Mouse (Mus musculus) heart, adult 2 months (tissue): ENCODE measurements around the gene Hrc. TPM values are rescaled to one million over a fixed set of nuclear protein-coding genes. Genes with fewer than 3 reads are reported as not detected.

Experiments
- DNase-seq, 2 experiments: peaks; one replicate each; pipeline ENCODE4 v3.0.0; 2021
- H3K27ac ChIP-seq: fragments of 200-600 bp; 2 replicates; pipeline ENCODE4 v1.8.1; 2022
- H3K27me3 ChIP-seq: fragments of 200-500 bp; 2 replicates; pipeline ENCODE4 v1.6.1; 2012; ENCODE audit warnings: mild to moderate bottlenecking, low read length, inconsistent platforms, mixed read lengths; ENCODE audit not compliant: control insufficient read depth, insufficient read depth
- H3K36me3 ChIP-seq: fragments of 200-500 bp; 2 replicates; pipeline ENCODE4 v1.6.1; 2012; ENCODE audit warnings: low read length, inconsistent platforms; ENCODE audit not compliant: control insufficient read depth, insufficient read depth
- H3K4me1 ChIP-seq: fragments of 200-500 bp; 2 replicates; pipeline ENCODE4 v1.6.1; 2011; ENCODE audit warnings: low read length; ENCODE audit not compliant: control insufficient read depth, insufficient read depth
- H3K4me3 ChIP-seq: fragments of 200-600 bp; 2 replicates; pipeline ENCODE4 v1.8.1; 2022
- H3K79me2 ChIP-seq: fragments of 200-500 bp; replicated peaks from 2 replicates; pipeline ENCODE4 v1.6.1; 2012; ENCODE audit warnings: mild to moderate bottlenecking, inconsistent platforms, low read length, moderate library complexity, mixed read lengths; ENCODE audit not compliant: control insufficient read depth, insufficient read depth
- H3K9ac ChIP-seq: fragments of 200-500 bp; 2 replicates; pipeline ENCODE4 v1.6.1; 2012; ENCODE audit warnings: low read depth, mild to moderate bottlenecking, control low read depth, inconsistent platforms, low read length, mixed read lengths
- CTCF ChIP-seq: fragments of 200-600 bp; IDR thresholded peaks from 2 replicates; pipeline ENCODE4 v1.8.1; 2022; ENCODE audit warnings: antibody characterized with exemption, mild to moderate bottlenecking, moderate library complexity
- EP300 ChIP-seq: fragments of 200-500 bp; IDR thresholded peaks from 2 replicates; pipeline ENCODE4 v1.6.1; 2011; ENCODE audit warnings: low read depth, low read length, control low read depth; ENCODE audit not compliant: insufficient read depth
- POLR2A ChIP-seq: fragments of 200-500 bp; IDR thresholded peaks from 2 replicates; pipeline ENCODE4 v1.6.1; 2011; ENCODE audit warnings: mild to moderate bottlenecking, low read depth, low read length, control low read depth; ENCODE audit not compliant: insufficient read depth
- WGBS: fragments of 180-500 bp; shearing (Covaris S2); methylation state at CpG from one replicate; pipeline ENCODE4 v1.1.7; 2018; 5-methylcytosine and 5-hydroxymethylcytosine counted together
- intact Hi-C: fragments of 180-260 bp; cut with DNase I; formaldehyde crosslinking; loops from one replicate; pipeline ENCODE4 v1.15.1; 2025
- polyA plus RNA-seq: library from polyadenylated mRNA; depleted of rRNA; stranded (reverse); fragments of >200 nt; gene quantifications from 2 replicates; pipeline ENCODE4 v1.2.3, GENCODE M21; 2012
- total RNA-seq, 2 experiments: library from RNA; stranded (reverse); gene quantifications; 2 replicates each; pipeline ENCODE4 v1.2.3; 2021

Gene Hrc
- total and polyA plus RNA-seq, 3 experiments: 383 to 1,007 (median 863) TPM

GRCm38 (mm10) chr7:45302626-45303025 is 32.5 kb upstream of the Hrc start:
- WGBS: 63% methylated on average over 8 of the region's 8 CpGs
- Histone ChIP-seq H3K27ac (no peak overlapping the region), H3K4me1 (no peaks in the 10 kb centered on the region), H3K79me2 (no peaks in the 10 kb centered on the region), H3K9ac (no peak overlapping the region), H3K36me3 (no peaks in the 10 kb centered on the region), H3K27me3 (no peaks in the 10 kb centered on the region), H3K4me3 (no peak overlapping the region)
- no peak for DNase-seq
- TF ChIP-seq CTCF (no peak), EP300 (no peak), POLR2A (no peak)
- intact Hi-C loops: loop anchor here (5.0 to 10.0 kb wide), 2 partner anchors 62 to 95 kb away; partner anchors contain the start of genes Ppfia3 and Snrnp70

GRCm38 (mm10) chr7:45304869-45305268 is 30.2 kb upstream of the Hrc start:
- H3K4me3 ChIP-seq: no peak overlapping the region
- H3K4me1 ChIP-seq: no peaks in the 10 kb centered on the region
- TF ChIP-seq EP300 (no peak), POLR2A (no peak), CTCF (no peak)
- WGBS: 43% methylated on average over 13 of the region's 13 CpGs
- H3K27ac ChIP-seq: no peak overlapping the region
- DNase-seq: no peak
- H3K9ac ChIP-seq: no peak overlapping the region
- no peaks in the 10 kb centered on the region for H3K27me3 ChIP-seq
- no peaks in the 10 kb centered on the region for H3K79me2 ChIP-seq
- H3K36me3 ChIP-seq: no peaks in the 10 kb centered on the region
- intact Hi-C loops: loop anchor here (5.0 to 10.0 kb wide), 3 partner anchors 37 to 92 kb away; partner anchors contain the start of genes Ppfia3 and Snrnp70

GRCm38 (mm10) chr7:45305275-45305674 is 29.8 kb upstream of the Hrc start:
- Histone ChIP-seq H3K27me3 (no peaks in the 10 kb centered on the region), H3K36me3 (no peaks in the 10 kb centered on the region), H3K4me3 (no peak overlapping the region), H3K79me2 (no peaks in the 10 kb centered on the region), H3K27ac (no peak overlapping the region), H3K9ac (no peak overlapping the region), H3K4me1 (no peaks in the 10 kb centered on the region)
- intact Hi-C loops: loop anchor here (5.0 to 10.0 kb wide), 2 partner anchors 37 to 60 kb away; partner anchors contain the start of gene Ppfia3
- peak; percentile 64; the same call in 1 of the 2 replicates for TF ChIP-seq EP300
- TF ChIP-seq POLR2A: no peak
- peak; percentile 72 for TF ChIP-seq CTCF
- WGBS: 33% methylated on average over 17 of the region's 17 CpGs
- peak; percentile 41 to 56 for DNase-seq

GRCm38 (mm10) chr7:45308551-45309240 is 26.4 kb upstream of the Hrc start:
- Histone ChIP-seq H3K9ac (no peak overlapping the region), H3K36me3 (no peaks in the 10 kb centered on the region), H3K27ac (no peak overlapping the region), H3K79me2 (no peaks in the 10 kb centered on the region), H3K4me1 (no peaks in the 10 kb centered on the region), H3K4me3 (no peak overlapping the region), H3K27me3 (no peaks in the 10 kb centered on the region)
- WGBS: 72% methylated on average over 15 of the region's 15 CpGs
- intact Hi-C loops: loop anchor here (5.0 to 10.0 kb wide), 2 partner anchors 34 to 56 kb away; partner anchors contain the start of gene Ppfia3
- TF ChIP-seq EP300 (no peak), POLR2A (no peak), CTCF (no peak)
- DNase-seq: no peak

GRCm38 (mm10) chr7:45309455-45309854 is 25.6 kb upstream of the Hrc start:
- intact Hi-C loops: loop anchor here (5.0 to 10.0 kb wide), 2 partner anchors 33 to 55 kb away; partner anchors contain the start of gene Ppfia3

GRCm38 (mm10) chr7:45312023-45312422 is 23.1 kb upstream of the Hrc start:
- DNase-seq: no peak
- Histone ChIP-seq H3K4me1 (no peaks in the 10 kb centered on the region), H3K27ac (no peak overlapping the region), H3K79me2 (no peaks in the 10 kb centered on the region), H3K9ac (no peak overlapping the region), H3K36me3 (no peaks in the 10 kb centered on the region), H3K4me3 (no peak overlapping the region), H3K27me3 (no peaks in the 10 kb centered on the region)
- WGBS: 63% methylated on average over 8 of the region's 8 CpGs
- intact Hi-C loops: no loop called here
- TF ChIP-seq CTCF (no peak), EP300 (no peak), POLR2A (no peak)

More at GRCm38 (mm10) chr7:45309455-45309854, 25.6 kb upstream of the Hrc start:
- WGBS: 23% methylated on average over 9 of the region's 9 CpGs
- H3K4me1 ChIP-seq: no peaks in the 10 kb centered on the region
- H3K36me3 ChIP-seq: no peaks in the 10 kb centered on the region
- H3K27ac ChIP-seq: no peak overlapping the region
- no peaks in the 10 kb centered on the region for H3K27me3 ChIP-seq
- TF ChIP-seq CTCF: peak; percentile 75
- no peak for TF ChIP-seq EP300
- TF ChIP-seq POLR2A: no peak
- H3K79me2 ChIP-seq: no peaks in the 10 kb centered on the region
- peak; percentile 36 to 47 for DNase-seq
- H3K9ac ChIP-seq: no peak overlapping the region
- no peak overlapping the region for H3K4me3 ChIP-seq
